ENCODE assay signal across 23 mouse cellular contexts in genomic region chr2:7319760-7320159, GRCm38 (mm10).
DNase-seq lines count a peak whose midpoint lies in the region; ATAC-seq and TF ChIP-seq lines count a peak whose summit lies in the region.
"Had no signal": no experiment of that assay in that cellular context is flagged by ENCODE, and none has a peak within 500 bp of the region (broad histone marks: within the 10 kb centered on the region; RNA-seq: fewer than 3 reads in every experiment).

No protein-coding gene starts in this region.

- peak; percentile 67 for ATAC-seq in hindbrain, embryonic 11.5 days (ENCODE audit: low FRiP score)
- ATAC-seq in hindbrain, embryonic 14.5 days (ENCODE audit: low FRiP score), result no peak
- no peak for ATAC-seq in midbrain, embryonic 14.5 days (ENCODE audit: low FRiP score, low TSS enrichment)
- no peak for ATAC-seq in midbrain, embryonic 13.5 days
- ATAC-seq in forebrain, embryonic 14.5 days, result peak; percentile 72
- ATAC-seq: liver, postnatal 0 days; lung, postnatal 0 days; Patski had no signal

- TF ChIP-seq CTCF in brain, embryonic 14.5 days (IDR thresholded peaks at IDR 0.05; ENCODE audit: borderline replicate concordance, extremely low read depth, insufficient read depth, insufficient read length), result no peak

- TF ChIP-seq POLR2A in brain, embryonic 14.5 days (IDR thresholded peaks at IDR 0.05; ENCODE audit: borderline replicate concordance, extremely low read depth, insufficient read depth, insufficient read length, poor library complexity, severe bottlenecking), result no peak

- H3K9ac ChIP-seq in hindbrain, embryonic 11.5 days (ENCODE audit: low read depth, low read length), result no peak overlapping the region
- no peak overlapping the region for H3K9ac ChIP-seq in hindbrain, embryonic 14.5 days
- H3K9ac ChIP-seq in midbrain, embryonic 14.5 days (replicated peaks; ENCODE audit: low read length), result no peak overlapping the region
- no peak overlapping the region for H3K9ac ChIP-seq in midbrain, embryonic 13.5 days (replicated peaks)
- H3K9ac ChIP-seq in forebrain, embryonic 14.5 days (ENCODE audit: low read length), result no peak overlapping the region
- H3K9ac ChIP-seq: embryonic facial prominence, embryonic 13.5 days; limb, embryonic 12.5 days; liver, postnatal 0 days had no signal

- no peaks in the 10 kb centered on the region for H3K36me3 ChIP-seq in hindbrain, embryonic 11.5 days (ENCODE audit: control insufficient read depth, insufficient read depth, low read length)
- H3K36me3 ChIP-seq in hindbrain, embryonic 14.5 days (replicated peaks; ENCODE audit: control insufficient read depth, insufficient read depth), result no peaks in the 10 kb centered on the region
- H3K36me3 ChIP-seq in midbrain, embryonic 14.5 days (ENCODE audit: control insufficient read depth, insufficient read depth, low read length), result no peaks in the 10 kb centered on the region
- no peaks in the 10 kb centered on the region for H3K36me3 ChIP-seq in midbrain, embryonic 13.5 days
- no peaks in the 10 kb centered on the region for H3K36me3 ChIP-seq in forebrain, embryonic 14.5 days (ENCODE audit: control insufficient read depth, insufficient read depth, low read length)
- H3K36me3 ChIP-seq: embryonic facial prominence, embryonic 13.5 days; heart, embryonic 10.5 days; limb, embryonic 12.5 days had no signal

- H3K27ac ChIP-seq in hindbrain, embryonic 11.5 days (ENCODE audit: low read depth, low read length), result no peak overlapping the region
- no peak overlapping the region for H3K27ac ChIP-seq in hindbrain, embryonic 14.5 days
- no peak overlapping the region for H3K27ac ChIP-seq in midbrain, embryonic 14.5 days (replicated peaks; ENCODE audit: low read depth, low read length)
- H3K27ac ChIP-seq in midbrain, embryonic 13.5 days, result no peak overlapping the region
- H3K27ac ChIP-seq in forebrain, embryonic 14.5 days (ENCODE audit: low read depth, low read length), result peak overlapping the region; percentile 21; the same call in 1 of the 2 replicates
- H3K27ac ChIP-seq: embryonic facial prominence, embryonic 13.5 days; heart, embryonic 10.5 days; limb, embryonic 12.5 days; macrophage had no signal

- H3K4me1 ChIP-seq in hindbrain, embryonic 11.5 days (replicated peaks; ENCODE audit: control insufficient read depth, insufficient read depth, low read length), result no peaks in the 10 kb centered on the region
- no peaks in the 10 kb centered on the region for H3K4me1 ChIP-seq in hindbrain, embryonic 14.5 days (replicated peaks; ENCODE audit: control insufficient read depth, insufficient read depth, low read length)
- H3K4me1 ChIP-seq in midbrain, embryonic 14.5 days (ENCODE audit: control insufficient read depth, insufficient read depth, low read length), result no peaks in the 10 kb centered on the region
- peaks cover 11% of the 10 kb centered on the region for H3K4me1 ChIP-seq in midbrain, embryonic 13.5 days (replicated peaks)
- H3K4me1 ChIP-seq in forebrain, embryonic 14.5 days (ENCODE audit: control insufficient read depth, insufficient read depth, low read length), result peaks cover 5% of the 10 kb centered on the region; the same call in 1 of the 2 replicates
- H3K4me1 ChIP-seq: embryonic facial prominence, embryonic 13.5 days; limb, embryonic 12.5 days had no signal

- WGBS in hindbrain, embryonic 11.5 days, result 40% methylated on average over 3 of the region's 3 CpGs
- WGBS in hindbrain, embryonic 14.5 days, result 25% methylated on average over 3 of the region's 3 CpGs
- 34% methylated on average over 3 of the region's 3 CpGs for WGBS in midbrain, embryonic 14.5 days
- WGBS in midbrain, embryonic 13.5 days, result 27% methylated on average over 3 of the region's 3 CpGs
- 6% methylated on average over 3 of the region's 3 CpGs for WGBS in forebrain, embryonic 14.5 days

- DNase-seq in hindbrain, embryonic 11.5 days (ENCODE audit: low spot score), result peak; percentile 33
- DNase-seq in hindbrain, embryonic 14.5 days (ENCODE audit: low spot score), result no peak
- peak; percentile 40 for DNase-seq in midbrain, embryonic 14.5 days
- peak; percentile 87 for DNase-seq in brain, embryonic 14.5 days (ENCODE audit: low read depth)
- peak; percentile 65 for DNase-seq in forebrain, embryonic 14.5 days (ENCODE audit: low spot score)
- no peak for DNase-seq in thymus, postnatal 4 days
- DNase-seq in frontal cortex, postnatal 36 days (ENCODE audit: low spot score in 2 of 2), result no peak
- DNase-seq: adrenal gland, postnatal 36 days; cerebellum, adult 11 months; cerebellum, adult 9-11 months; kidney, adult 8-10 months; kidney, postnatal 10 days; liver, postnatal 0 days; right cerebral cortex, postnatal 14 days had no signal

- no peak overlapping the region for H3K4me2 ChIP-seq in hindbrain, embryonic 11.5 days (replicated peaks; ENCODE audit: low read depth, low read length)
- no peak overlapping the region for H3K4me2 ChIP-seq in hindbrain, embryonic 14.5 days (replicated peaks)
- H3K4me2 ChIP-seq in midbrain, embryonic 14.5 days (ENCODE audit: low read length), result no peak overlapping the region
- no peak overlapping the region for H3K4me2 ChIP-seq in midbrain, embryonic 13.5 days (replicated peaks)
- no peak overlapping the region for H3K4me2 ChIP-seq in forebrain, embryonic 14.5 days (ENCODE audit: low read length)
- H3K4me2 ChIP-seq: embryonic facial prominence, embryonic 13.5 days; limb, embryonic 12.5 days; liver, embryonic 11.5 days had no signal

- H3K27me3 ChIP-seq in hindbrain, embryonic 11.5 days (ENCODE audit: control insufficient read depth, insufficient read depth, low read length), result no peaks in the 10 kb centered on the region
- no peaks in the 10 kb centered on the region for H3K27me3 ChIP-seq in hindbrain, embryonic 14.5 days (ENCODE audit: control insufficient read depth, insufficient read depth, low read length)
- no peaks in the 10 kb centered on the region for H3K27me3 ChIP-seq in midbrain, embryonic 14.5 days (ENCODE audit: control insufficient read depth, insufficient read depth, low read length)
- H3K27me3 ChIP-seq in midbrain, embryonic 13.5 days, result no peaks in the 10 kb centered on the region
- H3K27me3 ChIP-seq in forebrain, embryonic 14.5 days (replicated peaks; ENCODE audit: control insufficient read depth, insufficient read depth, low read length), result no peaks in the 10 kb centered on the region
- H3K27me3 ChIP-seq: embryonic facial prominence, embryonic 13.5 days; limb, embryonic 12.5 days; Patski had no signal

- no peak overlapping the region for H3K4me3 ChIP-seq in hindbrain, embryonic 11.5 days (ENCODE audit: low read depth, low read length)
- H3K4me3 ChIP-seq in hindbrain, embryonic 14.5 days (replicated peaks; ENCODE audit: low read length), result no peak overlapping the region
- no peak overlapping the region for H3K4me3 ChIP-seq in midbrain, embryonic 14.5 days (replicated peaks; ENCODE audit: low read depth, low read length)
- H3K4me3 ChIP-seq in midbrain, embryonic 13.5 days (replicated peaks), result no peak overlapping the region
- H3K4me3 ChIP-seq in forebrain, embryonic 14.5 days (ENCODE audit: low read depth, low read length), result no peak overlapping the region
- H3K4me3 ChIP-seq: embryonic facial prominence, embryonic 13.5 days; erythroblast, embryonic 14.5 days; heart, embryonic 10.5 days; limb, embryonic 12.5 days had no signal

- no peaks in the 10 kb centered on the region for H3K9me3 ChIP-seq in hindbrain, embryonic 11.5 days (ENCODE audit: control insufficient read depth, low read length)
- no peaks in the 10 kb centered on the region for H3K9me3 ChIP-seq in hindbrain, embryonic 14.5 days (ENCODE audit: control insufficient read depth, low read length)
- no peaks in the 10 kb centered on the region for H3K9me3 ChIP-seq in midbrain, embryonic 14.5 days (ENCODE audit: control insufficient read depth, low read length)
- H3K9me3 ChIP-seq in midbrain, embryonic 13.5 days, result no peaks in the 10 kb centered on the region
- H3K9me3 ChIP-seq in forebrain, embryonic 14.5 days (replicated peaks; ENCODE audit: control insufficient read depth, low read length), result no peaks in the 10 kb centered on the region
- H3K9me3 ChIP-seq: embryonic facial prominence, embryonic 13.5 days; heart, embryonic 10.5 days; limb, embryonic 12.5 days had no signal

Comparison
In these comparisons a context has a peak if more than half of its experiments do, and no peak if none do; other contexts are left out.
1. ATAC-seq: peak in hindbrain, embryonic 11.5 days (single experiment) and forebrain, embryonic 14.5 days (single experiment); none in hindbrain, embryonic 14.5 days (single experiment), midbrain, embryonic 14.5 days (single experiment) and midbrain, embryonic 13.5 days (single experiment).
2. DNase-seq: peak in hindbrain, embryonic 11.5 days (single experiment), midbrain, embryonic 14.5 days (single experiment), brain, embryonic 14.5 days (single experiment) and forebrain, embryonic 14.5 days (single experiment); none in hindbrain, embryonic 14.5 days (single experiment), thymus, postnatal 4 days (single experiment) and frontal cortex, postnatal 36 days (0 of 2).